Mouse (Mus musculus): ENCODE data around the gene Cct5. TPM values are rescaled to one million over a fixed set of nuclear protein-coding genes. Genes with fewer than 3 reads are reported as not detected.

Gene Cct5
- polyA plus RNA-seq, 1 experiment from 2014 or later: 552 TPM

DNA sequence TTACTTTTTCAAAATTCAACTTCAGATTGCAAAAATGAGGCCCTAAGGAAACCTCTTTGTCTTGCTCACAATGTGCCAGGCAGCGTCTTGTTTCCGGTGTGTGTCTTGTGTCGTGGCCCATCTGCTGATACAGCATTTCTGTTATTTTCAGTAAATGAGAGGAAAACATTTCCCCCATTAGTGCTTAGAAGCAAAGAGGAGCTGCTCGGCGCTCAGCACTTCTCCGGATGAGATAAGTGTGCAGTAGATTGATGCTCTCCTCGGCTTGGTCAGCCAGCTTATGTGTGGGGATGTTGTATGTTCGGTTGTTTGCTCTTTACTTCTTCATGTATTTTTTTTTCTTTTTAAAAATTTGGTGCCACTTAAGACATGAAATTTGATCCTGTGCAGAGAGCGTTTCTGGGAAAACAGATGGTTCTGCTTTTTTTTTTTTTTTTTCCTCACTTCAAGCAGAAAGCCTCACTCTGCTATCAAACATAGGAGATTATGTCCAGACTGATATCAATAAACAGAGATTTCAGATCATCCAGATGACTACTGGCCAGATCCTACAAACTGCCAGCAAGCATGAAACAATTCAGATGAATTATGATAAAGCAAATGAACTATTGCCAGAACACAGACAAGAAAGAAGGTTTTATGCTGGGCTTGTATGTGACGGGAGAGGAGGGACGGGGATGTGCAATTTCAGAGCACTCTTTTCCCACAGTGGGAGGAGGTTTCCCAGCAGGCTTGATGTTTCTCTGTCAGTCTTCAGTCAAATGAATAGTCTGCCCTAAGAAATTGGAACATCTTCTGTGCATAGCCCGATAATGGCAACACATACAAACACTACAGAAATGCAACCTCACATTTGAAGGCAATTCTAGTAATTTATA is 25.9 kb upstream of the Cct5 start:
- no peak overlapping the region for H3K9ac ChIP-seq
- 36% methylated on average over 12 of the region's 12 CpGs for WGBS
- H3K27me3 ChIP-seq: no peaks in the 10 kb centered on the region
- H3K9me3 ChIP-seq: no peaks in the 10 kb centered on the region
- H3K4me3 ChIP-seq: no peak overlapping the region
- H3K36me3 ChIP-seq: peaks cover 5% of the 10 kb centered on the region
- peaks cover 12% of the 10 kb centered on the region for H3K4me1 ChIP-seq
- no peak for ATAC-seq (ENCODE audit: low FRiP score, low read depth)
- peak overlapping the region; percentile 19; the same call in 1 of the 2 replicates for H3K4me2 ChIP-seq (replicated peaks)
- H3K27ac ChIP-seq: peak overlapping the region; percentile 22; the same call in 1 of the 2 replicates

DNA sequence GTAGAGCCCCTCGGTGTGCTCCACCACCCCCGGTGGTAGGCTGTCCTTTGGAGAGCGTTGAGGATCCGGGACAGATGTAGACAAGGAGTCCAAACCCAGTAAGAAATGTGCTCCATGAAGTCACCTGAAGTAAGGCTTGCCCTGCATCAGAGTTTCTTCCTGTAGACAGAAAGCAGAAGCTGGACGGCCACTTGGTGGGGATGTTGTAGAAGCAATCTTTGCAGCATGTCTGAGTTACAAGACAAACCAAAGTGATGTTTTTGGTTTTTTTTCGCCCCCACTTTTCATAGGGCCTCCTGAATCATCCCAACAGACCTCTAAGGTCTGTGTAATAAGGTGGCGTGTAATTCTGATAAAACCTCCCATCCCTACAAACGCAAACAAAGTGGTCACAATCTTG is 17.9 kb upstream of the Cct5 start:
- no peak overlapping the region for H3K9ac ChIP-seq
- H3K4me2 ChIP-seq (replicated peaks): no peak overlapping the region
- no peak overlapping the region for H3K27ac ChIP-seq
- no peaks in the 10 kb centered on the region for H3K4me1 ChIP-seq
- H3K4me3 ChIP-seq: no peak overlapping the region
- ATAC-seq (ENCODE audit: low FRiP score, low read depth): no peak
- peaks cover 43% of the 10 kb centered on the region for H3K36me3 ChIP-seq
- H3K9me3 ChIP-seq: no peaks in the 10 kb centered on the region
- H3K27me3 ChIP-seq: no peaks in the 10 kb centered on the region
- WGBS: 89% methylated on average over 8 of the region's 8 CpGs

DNA sequence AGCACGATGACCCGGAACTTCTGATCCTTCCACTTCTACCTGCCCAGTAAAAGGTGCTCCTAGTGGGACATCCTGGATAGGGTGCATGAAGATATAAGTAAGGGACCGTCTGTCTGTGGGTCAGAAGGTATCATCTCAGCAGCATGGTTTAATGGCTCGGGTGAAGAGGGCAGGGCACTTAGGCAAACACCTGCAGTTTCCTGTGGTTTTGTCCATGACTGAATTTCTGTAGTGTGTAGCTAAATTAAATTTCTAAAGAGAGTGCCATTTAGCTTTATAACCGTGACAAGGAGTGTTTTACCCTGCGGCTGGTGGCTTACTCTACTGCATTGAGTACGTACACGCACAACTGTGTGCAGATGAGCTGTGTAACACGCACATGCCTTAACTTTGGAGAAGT is 15.7 kb upstream of the Cct5 start:
- H3K27ac ChIP-seq: no peak overlapping the region
- no peak overlapping the region for H3K4me3 ChIP-seq
- no peak overlapping the region for H3K9ac ChIP-seq
- 90% methylated on average over 9 of the region's 9 CpGs for WGBS
- no peak for ATAC-seq (ENCODE audit: low FRiP score, low read depth)
- H3K36me3 ChIP-seq: peaks cover 42% of the 10 kb centered on the region
- no peaks in the 10 kb centered on the region for H3K27me3 ChIP-seq
- H3K4me1 ChIP-seq: no peaks in the 10 kb centered on the region
- no peaks in the 10 kb centered on the region for H3K9me3 ChIP-seq
- H3K4me2 ChIP-seq (replicated peaks): no peak overlapping the region

DNA sequence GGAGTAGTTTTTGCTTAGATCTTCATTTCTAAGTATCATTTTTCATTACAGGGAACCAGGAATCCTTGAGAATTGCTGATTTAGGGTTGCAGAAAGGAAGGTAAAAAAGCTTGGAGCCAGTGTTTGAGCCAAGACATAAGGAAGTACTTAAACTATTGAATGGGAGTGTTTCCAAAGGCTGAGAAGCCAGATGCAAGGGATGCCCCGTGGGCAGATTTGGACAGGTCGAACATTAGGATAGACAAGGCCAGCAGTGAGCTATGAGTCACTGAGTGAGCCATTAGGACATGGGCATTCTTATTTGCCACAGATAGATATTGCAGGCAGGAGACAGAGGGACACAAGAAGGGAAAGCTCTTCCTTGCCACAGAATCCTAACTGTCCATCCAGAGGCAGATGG is 13.1 kb upstream of the Cct5 start:
- no peak overlapping the region for H3K27ac ChIP-seq
- H3K27me3 ChIP-seq: no peaks in the 10 kb centered on the region
- no peak overlapping the region for H3K4me3 ChIP-seq
- H3K4me2 ChIP-seq (replicated peaks): no peak overlapping the region
- H3K9ac ChIP-seq: no peak overlapping the region
- H3K4me1 ChIP-seq: 0 out of 2 replicates have a peak, but pooled peaks cover 3% of the 10 kb centered on the region
- peaks cover 31% of the 10 kb centered on the region for H3K36me3 ChIP-seq
- no peak for ATAC-seq (ENCODE audit: low FRiP score, low read depth)
- WGBS: 50% methylated on average over 2 of the region's 2 CpGs
- H3K9me3 ChIP-seq: no peaks in the 10 kb centered on the region

DNA sequence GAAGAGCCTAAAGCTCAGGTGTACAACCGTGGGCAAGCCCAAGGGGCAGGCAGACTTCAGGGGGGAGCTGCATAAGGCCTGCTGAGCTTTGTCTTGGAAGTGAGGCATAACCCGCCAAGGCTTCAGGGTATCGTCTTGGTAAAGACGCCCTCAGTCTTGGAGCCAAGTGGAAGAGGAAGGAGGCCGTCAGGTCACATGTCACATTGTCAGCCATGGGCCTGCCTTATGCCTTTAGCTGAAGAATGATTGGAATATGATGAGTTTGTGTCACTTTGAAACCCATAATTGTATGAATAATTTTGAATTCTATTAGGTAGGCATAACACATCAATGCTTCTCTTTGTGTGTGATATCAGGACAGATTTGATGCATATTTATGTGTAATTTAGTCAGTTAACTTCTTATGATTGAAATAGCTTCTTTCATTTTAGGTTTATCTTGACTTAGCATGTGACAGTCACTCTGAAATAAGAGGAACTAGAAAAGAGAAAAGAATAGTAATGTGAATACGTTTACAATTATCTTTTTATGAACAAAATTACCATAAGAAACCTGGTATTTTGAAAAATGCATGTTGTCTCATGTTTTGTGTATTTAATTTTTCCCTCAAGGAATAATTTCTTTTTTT is 12.3 kb upstream of the Cct5 start:
- Histone ChIP-seq H3K4me1 (0 out of 2 replicates have a peak, but pooled peaks cover 6% of the 10 kb centered on the region), H3K36me3 (peaks cover 26% of the 10 kb centered on the region), H3K9me3 (no peaks in the 10 kb centered on the region), H3K4me2 (replicated peaks) (no peak overlapping the region), H3K27me3 (no peaks in the 10 kb centered on the region), H3K4me3 (no peak overlapping the region), H3K9ac (no peak overlapping the region), H3K27ac (no peak overlapping the region)
- WGBS: 90% methylated on average over 6 of the region's 6 CpGs
- no peak for ATAC-seq (ENCODE audit: low FRiP score, low read depth)

DNA sequence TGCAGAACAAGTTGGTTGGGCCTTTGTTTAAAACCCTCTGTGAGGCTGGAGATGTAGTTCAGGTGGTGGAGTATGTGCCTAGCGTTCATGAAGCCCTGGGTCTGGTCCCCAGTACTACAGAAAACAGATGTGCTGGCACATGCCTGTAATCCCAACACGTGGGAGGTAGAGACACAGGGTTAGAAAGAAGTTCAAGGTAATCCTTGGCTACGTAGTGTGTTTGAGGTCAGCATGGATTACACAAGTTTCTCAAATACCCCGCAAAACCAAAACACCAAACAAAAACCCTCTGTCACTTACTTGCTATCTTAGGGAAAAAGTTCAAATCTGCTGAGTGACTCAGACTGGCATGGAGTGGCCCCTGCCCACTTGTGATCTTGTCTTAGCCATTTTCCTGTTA is 10.4 kb upstream of the Cct5 start:
- H3K4me2 ChIP-seq (replicated peaks): no peak overlapping the region
- no peak for ATAC-seq (ENCODE audit: low FRiP score, low read depth)
- no peaks in the 10 kb centered on the region for H3K27me3 ChIP-seq
- H3K36me3 ChIP-seq: peaks cover 11% of the 10 kb centered on the region
- no peaks in the 10 kb centered on the region for H3K9me3 ChIP-seq
- H3K4me3 ChIP-seq: no peak overlapping the region
- H3K9ac ChIP-seq: no peak overlapping the region
- H3K4me1 ChIP-seq: 0 out of 2 replicates have a peak, but pooled peaks cover 7% of the 10 kb centered on the region
- no peak overlapping the region for H3K27ac ChIP-seq
- whole genome bisulfite sequencing: 76% methylated on average over 4 of the region's 4 CpGs

DNA sequence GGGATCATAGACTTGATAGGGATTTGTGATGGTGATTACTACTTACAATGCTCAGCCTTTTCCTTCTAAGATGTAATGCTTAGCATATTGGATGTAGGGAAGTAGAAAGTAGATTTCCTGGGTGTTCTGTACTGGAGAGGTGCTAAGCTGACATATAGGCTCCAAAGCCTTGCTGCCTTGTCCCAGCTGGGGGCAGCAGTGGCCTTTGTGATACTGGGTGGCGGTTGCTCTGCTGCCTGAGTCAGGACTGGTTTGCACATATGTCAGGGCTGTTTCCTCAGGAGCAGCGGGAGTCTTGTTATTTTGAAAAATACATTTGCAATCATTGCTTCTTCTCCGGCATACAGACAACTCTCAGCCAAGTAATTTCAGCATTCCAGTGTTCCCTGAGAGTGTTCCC is 9.4 kb upstream of the Cct5 start:
- Histone ChIP-seq H3K27me3 (no peaks in the 10 kb centered on the region), H3K36me3 (0 out of 2 replicates have a peak, but pooled peaks cover 5% of the 10 kb centered on the region), H3K9ac (no peak overlapping the region), H3K4me3 (no peak overlapping the region), H3K27ac (no peak overlapping the region), H3K4me1 (0 out of 2 replicates have a peak, but pooled peaks cover 7% of the 10 kb centered on the region), H3K4me2 (replicated peaks) (no peak overlapping the region), H3K9me3 (no peaks in the 10 kb centered on the region)
- WGBS: 67% methylated on average over 3 of the region's 3 CpGs
- ATAC-seq (ENCODE audit: low FRiP score, low read depth): no peak

DNA sequence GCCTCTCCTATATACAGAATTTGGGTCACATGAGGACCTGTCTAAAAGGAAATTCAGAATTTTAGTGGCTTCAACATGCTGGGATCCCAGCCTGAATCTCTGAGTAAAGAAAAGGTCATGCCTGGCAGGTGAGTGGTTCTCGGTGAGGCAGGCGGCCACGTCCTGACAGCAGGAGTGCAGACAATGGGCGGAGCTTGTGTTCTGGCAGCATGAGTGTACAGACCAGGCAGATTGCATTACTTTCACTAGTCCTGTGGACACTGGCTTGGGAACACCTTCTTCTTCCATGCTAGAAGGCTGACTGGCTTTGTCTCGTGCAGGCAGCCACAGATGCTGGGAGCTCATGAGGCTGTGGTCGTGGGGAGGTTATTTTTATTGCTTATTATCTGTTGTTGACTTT is 5.2 kb upstream of the Cct5 start:
- Histone ChIP-seq H3K4me3 (no peak overlapping the region), H3K9me3 (no peaks in the 10 kb centered on the region), H3K4me1 (peaks cover 14% of the 10 kb centered on the region), H3K36me3 (no peaks in the 10 kb centered on the region), H3K4me2 (replicated peaks) (no peak overlapping the region), H3K27ac (no peak overlapping the region), H3K27me3 (no peaks in the 10 kb centered on the region), H3K9ac (0 out of 2 replicates have a peak overlapping the region, but pooled peaks have one; percentile 25)
- no peak for ATAC-seq (ENCODE audit: low FRiP score, low read depth)
- 61% methylated on average over 6 of the region's 6 CpGs for WGBS

DNA sequence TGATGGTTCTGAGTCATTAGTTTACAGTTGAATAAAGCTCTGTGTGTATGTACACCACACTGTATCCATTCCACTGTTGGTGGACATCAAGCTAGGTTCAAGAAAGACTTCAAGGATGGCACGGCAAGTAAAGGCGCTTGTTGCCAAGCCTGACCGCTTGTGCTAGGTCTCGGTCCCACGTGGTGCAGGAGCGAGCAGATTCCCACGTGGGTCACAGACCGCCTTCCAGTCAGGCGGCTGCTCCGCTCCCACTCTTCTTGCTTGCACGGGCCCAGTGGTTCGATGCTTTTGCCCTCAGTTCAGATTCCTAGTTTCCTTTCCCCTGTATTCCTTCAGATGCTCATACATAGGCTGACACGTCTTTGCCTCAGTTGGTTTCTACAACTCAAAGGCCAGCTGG is 1.5 kb upstream of the Cct5 start:
- H3K27ac ChIP-seq: no peak overlapping the region
- H3K36me3 ChIP-seq: peaks cover under 1% of the 10 kb centered on the region; the same call in 1 of the 2 replicates
- no peaks in the 10 kb centered on the region for H3K27me3 ChIP-seq
- H3K4me1 ChIP-seq: peaks cover 30% of the 10 kb centered on the region
- 89% methylated on average over 13 of the region's 13 CpGs for WGBS
- no peak for ATAC-seq (ENCODE audit: low FRiP score, low read depth)
- H3K4me2 ChIP-seq (replicated peaks): peak overlapping the region; percentile 63
- H3K4me3 ChIP-seq: peak overlapping the region; percentile 80
- peak overlapping the region; percentile 89; the same call in 1 of the 2 replicates for H3K9ac ChIP-seq
- no peaks in the 10 kb centered on the region for H3K9me3 ChIP-seq

DNA sequence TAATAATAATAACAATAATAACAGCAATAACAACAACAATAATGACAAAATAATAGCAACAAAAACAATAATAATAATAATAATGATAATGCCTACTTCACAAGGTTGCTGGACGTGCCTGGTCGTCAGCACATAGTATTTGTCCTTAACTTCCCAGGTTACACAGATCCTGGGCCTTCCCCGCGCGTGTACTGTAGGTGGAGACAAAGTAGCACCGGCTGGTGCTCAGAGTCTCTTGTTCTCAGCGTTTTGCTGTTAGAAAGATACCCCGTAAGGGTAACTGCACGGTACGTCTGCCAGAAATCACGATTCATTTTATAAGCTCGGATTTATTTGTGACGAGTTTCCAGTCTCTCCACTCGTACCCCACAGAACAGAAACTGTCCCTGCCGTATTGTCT is 822 bp upstream of the Cct5 start:
- Histone ChIP-seq H3K4me3 (peak overlapping the region; percentile 80), H3K36me3 (peaks cover 7% of the 10 kb centered on the region), H3K9ac (peak overlapping the region; percentile 89), H3K27ac (peak overlapping the region; percentile 94; the same call in 1 of the 2 replicates), H3K27me3 (no peaks in the 10 kb centered on the region), H3K9me3 (no peaks in the 10 kb centered on the region), H3K4me2 (replicated peaks) (peak overlapping the region; percentile 63), H3K4me1 (peaks cover 30% of the 10 kb centered on the region)
- ATAC-seq (ENCODE audit: low FRiP score, low read depth): peak; percentile 74
- 2% methylated on average over 15 of the region's 15 CpGs for WGBS

DNA sequence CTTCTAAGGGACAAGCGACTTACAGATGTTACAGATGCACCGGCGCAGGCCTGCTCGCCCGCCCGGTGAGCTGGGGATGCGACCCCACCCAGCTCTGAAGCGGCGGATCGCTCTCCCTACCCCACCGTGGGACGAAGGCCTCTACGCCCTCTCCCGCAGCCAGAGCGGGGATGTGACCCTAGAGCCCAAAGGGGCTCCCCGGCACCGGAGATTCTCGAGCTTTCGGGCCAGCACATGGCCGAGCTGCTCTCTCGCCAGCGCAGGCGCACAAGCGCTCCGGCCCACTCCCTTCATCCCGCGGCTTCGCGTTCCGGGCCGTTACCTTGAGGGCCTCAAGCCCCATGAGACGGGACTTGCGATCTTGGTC is 342 bp downstream of the Cct5 start:
- Histone ChIP-seq H3K36me3 (peaks cover 19% of the 10 kb centered on the region), H3K4me3 (peak overlapping the region; percentile 80), H3K27me3 (no peaks in the 10 kb centered on the region), H3K27ac (peak overlapping the region; percentile 58; the same call in 1 of the 2 replicates), H3K9me3 (no peaks in the 10 kb centered on the region), H3K9ac (peak overlapping the region; percentile 95), H3K4me1 (peaks cover 30% of the 10 kb centered on the region), H3K4me2 (replicated peaks) (peak overlapping the region; percentile 98)
- under 1% methylated on average over 33 of the region's 33 CpGs for WGBS
- ATAC-seq (ENCODE audit: low FRiP score, low read depth): peak; percentile 70

DNA sequence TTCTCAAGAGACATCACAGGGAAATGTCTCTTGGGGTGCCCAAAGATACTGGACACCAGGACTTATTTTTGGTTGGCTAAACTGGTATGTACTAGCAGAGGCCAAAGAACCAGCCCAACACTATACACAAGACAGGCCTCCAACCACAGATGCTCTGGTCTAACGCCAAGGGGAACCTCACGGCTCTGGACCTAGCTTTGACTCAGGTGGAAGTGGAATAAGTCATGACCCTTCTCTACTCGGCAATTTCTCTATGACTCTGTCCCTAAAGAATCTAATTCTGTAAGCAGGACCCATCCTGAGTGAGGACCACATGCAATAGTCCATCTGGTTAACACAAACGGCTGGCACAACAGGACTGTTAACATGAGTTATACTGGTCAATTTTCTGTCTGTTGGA is 1.8 kb downstream of the Cct5 start:
- H3K4me1 ChIP-seq: peaks cover 30% of the 10 kb centered on the region
- H3K36me3 ChIP-seq: peaks cover 33% of the 10 kb centered on the region
- peak overlapping the region; percentile 98 for H3K4me2 ChIP-seq (replicated peaks)
- no peaks in the 10 kb centered on the region for H3K9me3 ChIP-seq
- no peak overlapping the region for H3K9ac ChIP-seq
- H3K4me3 ChIP-seq: peak overlapping the region; percentile 80
- no peak overlapping the region for H3K27ac ChIP-seq
- 66% methylated on average over 4 of the region's 4 CpGs for WGBS
- H3K27me3 ChIP-seq: no peaks in the 10 kb centered on the region
- no peak for ATAC-seq (ENCODE audit: low FRiP score, low read depth)
